Mouse (Mus musculus) limb, embryonic 15.5 days (tissue): ENCODE measurements around the gene Asah2. TPM values are rescaled to one million over a fixed set of nuclear protein-coding genes. Genes with fewer than 3 reads are reported as not detected.
A peak's percentile ranks its signal among the peaks of the same experiment; 100 is the strongest.

ENCODE experiments used
- ATAC-seq: fragments of 200-750 bp; cut with Nextera tagmentation; 2 replicates; pipeline ENCODE4 v1.8.0; 2017; ENCODE audit warnings: low read depth, moderate TSS enrichment; ENCODE audit not compliant: insufficient number of reproducible peaks, low FRiP score, low TSS enrichment
- H3K27ac ChIP-seq: fragments of 300-500 bp; sonication (generic); 2 replicates; pipeline ENCODE4 v1.5.1; 2015; ENCODE audit warnings: moderate library complexity, mild to moderate bottlenecking, inconsistent platforms
- H3K27me3 ChIP-seq: fragments of 300-500 bp; sonication (generic); 2 replicates; pipeline ENCODE4 v1.6.1; 2015; ENCODE audit warnings: inconsistent platforms
- H3K36me3 ChIP-seq: fragments of 300-500 bp; sonication (generic); 2 replicates; pipeline ENCODE4 v1.6.1; 2015; ENCODE audit warnings: inconsistent platforms
- H3K4me1 ChIP-seq: fragments of 300-500 bp; sonication (generic); 2 replicates; pipeline ENCODE4 v1.6.1; 2015; ENCODE audit warnings: inconsistent platforms
- H3K4me2 ChIP-seq: fragments of 300-500 bp; sonication (generic); 2 replicates; pipeline ENCODE4 v1.6.1; 2015; ENCODE audit warnings: mild to moderate bottlenecking, inconsistent platforms
- H3K4me3 ChIP-seq: fragments of 300-500 bp; sonication (generic); 2 replicates; pipeline ENCODE4 v1.5.1; 2015; ENCODE audit warnings: mild to moderate bottlenecking, inconsistent platforms
- H3K9ac ChIP-seq: fragments of 300-500 bp; sonication (generic); 2 replicates; pipeline ENCODE4 v1.6.1; 2015; ENCODE audit warnings: inconsistent platforms
- H3K9me3 ChIP-seq: fragments of 300-500 bp; sonication (generic); 2 replicates; pipeline ENCODE4 v1.6.1; 2016; ENCODE audit warnings: inconsistent platforms
- WGBS: fragments of 180-500 bp; shearing (Covaris S2); methylation state at CpG from one replicate; pipeline ENCODE4 v1.1.7; 2015; 5-methylcytosine and 5-hydroxymethylcytosine counted together
- polyA plus RNA-seq: library from polyadenylated mRNA; unstranded; fragments of >200 nt; fragmentation: Nextera tagmentation; extraction: Ambion mirVana; gene quantifications from 2 replicates; pipeline ENCODE4 v1.2.1, GENCODE M21; 2015

Asah2 gene
- polyA plus RNA-seq, 1 experiment from 2014 or later = 3.2 TPM

GRCm38 (mm10) chr19:32051251-32051650, 56.8 kb downstream of the Asah2 start:
- Histone ChIP-seq H3K27ac (no peak overlapping the region), H3K4me2 (no peak overlapping the region), H3K36me3 (no peaks in the 10 kb centered on the region), H3K9me3 (no peaks in the 10 kb centered on the region), H3K4me3 (no peak overlapping the region), H3K4me1 (no peaks in the 10 kb centered on the region), H3K9ac (no peak overlapping the region), H3K27me3 (no peaks in the 10 kb centered on the region)
- no peak for ATAC-seq
- 81% methylated on average over 2 of the region's 2 CpGs for WGBS

GRCm38 (mm10) chr19:32032881-32033280, 75.1 kb downstream of the Asah2 start:
- Histone ChIP-seq H3K36me3 (no peaks in the 10 kb centered on the region), H3K4me2 (no peak overlapping the region), H3K9me3 (no peaks in the 10 kb centered on the region), H3K9ac (no peak overlapping the region), H3K27me3 (no peaks in the 10 kb centered on the region), H3K27ac (no peak overlapping the region), H3K4me3 (no peak overlapping the region), H3K4me1 (no peaks in the 10 kb centered on the region)
- 79% methylated on average over 4 of the region's 4 CpGs for WGBS
- ATAC-seq = no peak

GRCm38 (mm10) chr19:32030430-32030829, 77.6 kb downstream of the Asah2 start:
- Histone ChIP-seq H3K4me3 (no peak overlapping the region), H3K27me3 (no peaks in the 10 kb centered on the region), H3K9ac (no peak overlapping the region), H3K9me3 (no peaks in the 10 kb centered on the region), H3K4me1 (no peaks in the 10 kb centered on the region), H3K27ac (no peak overlapping the region), H3K4me2 (no peak overlapping the region), H3K36me3 (no peaks in the 10 kb centered on the region)
- WGBS = 5% methylated on average over 1 of the region's 1 CpGs
- ATAC-seq = no peak

- 74% methylated on average over 3 of the region's 3 CpGs for WGBS
- H3K36me3 ChIP-seq = peaks cover 5% of the 10 kb centered on the region
- no peaks in the 10 kb centered on the region for H3K9me3 ChIP-seq
- no peaks in the 10 kb centered on the region for H3K27me3 ChIP-seq
- no peak overlapping the region for H3K27ac ChIP-seq
- H3K4me2 ChIP-seq = no peak overlapping the region
- no peak for ATAC-seq
- no peak overlapping the region for H3K4me3 ChIP-seq
- no peak overlapping the region for H3K9ac ChIP-seq
- H3K4me1 ChIP-seq = no peaks in the 10 kb centered on the region
Measured at GRCm38 (mm10) chr19:32025443-32025842, 82.6 kb downstream of the Asah2 start.

GRCm38 (mm10) chr19:32019722-32020121, 88.3 kb downstream of the Asah2 start:
- Histone ChIP-seq H3K4me3 (no peak overlapping the region), H3K4me1 (peaks cover 5% of the 10 kb centered on the region), H3K27ac (no peak overlapping the region), H3K36me3 (peaks cover 5% of the 10 kb centered on the region), H3K9ac (no peak overlapping the region), H3K4me2 (no peak overlapping the region), H3K27me3 (no peaks in the 10 kb centered on the region), H3K9me3 (no peaks in the 10 kb centered on the region)
- no peak for ATAC-seq
- WGBS = 45% methylated on average over 8 of the region's 8 CpGs

- Histone ChIP-seq H3K27me3 (no peaks in the 10 kb centered on the region), H3K4me1 (peaks cover 5% of the 10 kb centered on the region), H3K36me3 (peaks cover 5% of the 10 kb centered on the region), H3K9ac (no peak overlapping the region), H3K9me3 (no peaks in the 10 kb centered on the region), H3K4me3 (no peak overlapping the region), H3K4me2 (no peak overlapping the region), H3K27ac (peak overlapping the region; percentile 29; the same call in 1 of the 2 replicates)
- WGBS = 17% methylated on average over 7 of the region's 7 CpGs
- no peak for ATAC-seq
Measured at GRCm38 (mm10) chr19:32018585-32018984, 89.4 kb downstream of the Asah2 start.

GRCm38 (mm10) chr19:32018053-32018452, 90.0 kb downstream of the Asah2 start:
- Histone ChIP-seq H3K27ac (no peak overlapping the region), H3K4me2 (no peak overlapping the region), H3K27me3 (no peaks in the 10 kb centered on the region), H3K9ac (no peak overlapping the region), H3K36me3 (peaks cover 5% of the 10 kb centered on the region), H3K9me3 (no peaks in the 10 kb centered on the region), H3K4me3 (no peak overlapping the region), H3K4me1 (peaks cover 5% of the 10 kb centered on the region)
- WGBS = 76% methylated on average over 5 of the region's 5 CpGs
- no peak for ATAC-seq

- Histone ChIP-seq H3K4me2 (no peak overlapping the region), H3K4me3 (no peak overlapping the region), H3K27ac (no peak overlapping the region), H3K36me3 (peaks cover 7% of the 10 kb centered on the region; the same call in 1 of the 2 replicates), H3K9me3 (no peaks in the 10 kb centered on the region), H3K27me3 (no peaks in the 10 kb centered on the region), H3K9ac (no peak overlapping the region), H3K4me1 (no peaks in the 10 kb centered on the region)
- WGBS = 83% methylated on average over 5 of the region's 5 CpGs
- ATAC-seq = no peak
Measured at GRCm38 (mm10) chr19:32002623-32003022, 105.4 kb downstream of the Asah2 start.

- Histone ChIP-seq H3K27me3 (no peaks in the 10 kb centered on the region), H3K4me1 (no peaks in the 10 kb centered on the region), H3K9ac (no peak overlapping the region), H3K4me2 (no peak overlapping the region), H3K36me3 (no peaks in the 10 kb centered on the region), H3K4me3 (no peak overlapping the region), H3K9me3 (no peaks in the 10 kb centered on the region), H3K27ac (no peak overlapping the region)
- 82% methylated on average over 3 of the region's 3 CpGs for WGBS
- no peak for ATAC-seq
Measured at GRCm38 (mm10) chr19:31996916-31997315, 111.1 kb downstream of the Asah2 start.

- Histone ChIP-seq H3K27ac (no peak overlapping the region), H3K4me1 (no peaks in the 10 kb centered on the region), H3K27me3 (no peaks in the 10 kb centered on the region), H3K36me3 (no peaks in the 10 kb centered on the region), H3K4me2 (no peak overlapping the region), H3K9me3 (no peaks in the 10 kb centered on the region), H3K9ac (no peak overlapping the region), H3K4me3 (no peak overlapping the region)
- no peak for ATAC-seq
- 87% methylated on average over 6 of the region's 6 CpGs for WGBS
Measured at GRCm38 (mm10) chr19:31991057-31991456, 117.0 kb downstream of the Asah2 start.

GRCm38 (mm10) chr19:31975882-31976281, 132.1 kb downstream of the Asah2 start:
- ATAC-seq = no peak
- Histone ChIP-seq H3K36me3 (no peaks in the 10 kb centered on the region), H3K4me1 (no peaks in the 10 kb centered on the region), H3K4me3 (no peak overlapping the region), H3K9ac (no peak overlapping the region), H3K27ac (no peak overlapping the region), H3K9me3 (no peaks in the 10 kb centered on the region), H3K4me2 (no peak overlapping the region), H3K27me3 (no peaks in the 10 kb centered on the region)
- WGBS = 69% methylated on average over 2 of the region's 2 CpGs

GRCm38 (mm10) chr19:31971998-31972397, 136.0 kb downstream of the Asah2 start:
- Histone ChIP-seq H3K9me3 (no peaks in the 10 kb centered on the region), H3K4me1 (no peaks in the 10 kb centered on the region), H3K36me3 (no peaks in the 10 kb centered on the region), H3K4me2 (no peak overlapping the region), H3K4me3 (no peak overlapping the region), H3K27me3 (peaks cover 8% of the 10 kb centered on the region; the same call in 1 of the 2 replicates), H3K9ac (no peak overlapping the region), H3K27ac (no peak overlapping the region)
- no peak for ATAC-seq
- 13% methylated on average over 6 of the region's 6 CpGs for WGBS

- Histone ChIP-seq H3K9me3 (no peaks in the 10 kb centered on the region), H3K27me3 (peaks cover 8% of the 10 kb centered on the region; the same call in 1 of the 2 replicates), H3K4me1 (no peaks in the 10 kb centered on the region), H3K36me3 (no peaks in the 10 kb centered on the region), H3K9ac (no peak overlapping the region), H3K4me2 (no peak overlapping the region), H3K27ac (no peak overlapping the region), H3K4me3 (no peak overlapping the region)
- ATAC-seq = no peak
- WGBS = 48% methylated on average over 3 of the region's 3 CpGs
Measured at GRCm38 (mm10) chr19:31971405-31971804, 136.6 kb downstream of the Asah2 start.
